Mouse (Mus musculus): ENCODE data around the gene Ube2e1. TPM values are rescaled to one million over a fixed set of nuclear protein-coding genes. Genes with fewer than 3 reads are reported as not detected.
"Not testable (repeated sequence)": the region's sequence is repeated elsewhere in the genome, so short reads cannot be mapped to it uniquely, and the experiment has no call there.

Ube2e1 gene
- polyA plus RNA-seq, 1 experiment from 2014 or later: 83.7 TPM

DNA sequence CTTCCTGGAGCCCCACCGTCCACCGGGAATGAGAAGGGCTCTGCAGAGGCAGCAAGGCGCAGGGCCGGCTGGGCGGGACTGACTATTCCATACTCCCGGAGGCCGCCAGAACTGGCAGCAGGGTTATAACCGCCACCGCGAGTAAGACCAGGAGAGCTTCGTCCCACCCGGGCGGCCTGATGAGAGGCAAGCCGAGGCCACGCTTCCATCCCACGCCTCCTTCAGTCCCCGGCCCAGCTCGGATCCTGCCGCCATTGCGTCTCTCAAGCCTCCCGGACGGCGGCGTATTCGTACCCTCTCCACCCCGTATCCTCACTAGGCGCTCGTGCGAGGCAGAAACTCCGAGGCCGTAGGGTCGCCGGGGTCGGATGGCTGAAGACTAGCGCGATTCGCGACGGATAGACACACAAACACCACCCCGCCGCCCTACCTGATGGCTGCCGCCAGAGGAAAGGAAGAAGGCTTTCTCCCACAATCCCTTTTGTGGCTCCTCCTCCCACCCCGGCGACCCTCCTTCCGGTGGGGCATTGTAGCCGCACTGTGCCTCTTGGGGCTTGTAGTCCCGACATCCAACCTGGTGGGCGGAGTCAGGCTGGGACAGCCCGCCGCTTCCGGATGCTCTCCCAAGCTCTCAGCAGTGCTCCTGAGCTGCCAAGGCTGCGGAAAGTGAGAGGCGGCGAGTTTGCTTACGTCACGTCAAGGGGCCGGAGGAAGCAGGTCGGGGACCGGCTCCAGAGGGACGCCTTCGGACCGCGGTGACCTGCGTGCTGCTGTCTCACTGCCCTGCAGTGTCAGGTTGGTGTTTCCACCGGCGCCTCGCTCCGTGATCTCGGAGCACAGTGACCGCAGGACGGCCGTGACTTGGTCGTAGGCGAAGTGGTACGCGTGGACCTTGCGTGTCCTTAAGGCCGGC is 60.9 kb downstream of the Ube2e1 start, which contains the start of the genes Nkiras1 and Rpl15:
TSS of gene Nkiras1 (plus strand) at position 608 of the 913 bp plus-strand sequence.
TSS of gene Rpl15 (minus strand) at position 863 of the 913 bp plus-strand sequence.
- H3K4me2 ChIP-seq (replicated peaks; ENCODE audit: low read depth, low read length): peak within 1 kb of the TSS; percentile 76
- peak; percentile 99 for DNase-seq (ENCODE audit: low spot score)
- TF ChIP-seq CTCF (IDR thresholded peaks at IDR 0.05) (peak; percentile 43), EP300 (IDR thresholded peaks at IDR 0.05) (peak; percentile 19; the same call in 1 of the 2 replicates)
- peak within 1 kb of the TSS; percentile 88 for H3K4me3 ChIP-seq (ENCODE audit: low read depth, low read length)
- peak; percentile 100 for ATAC-seq
- WGBS: under 1% methylated on average over 75 of the region's 78 CpGs
- no peaks in the 10 kb centered on the region for H3K9me3 ChIP-seq (ENCODE audit: low read length)
- peak within 1 kb of the TSS; percentile 95 for H3K9ac ChIP-seq (replicated peaks; ENCODE audit: low read depth)
- H3K36me3 ChIP-seq (ENCODE audit: insufficient read depth, low read length): no peaks in the 10 kb centered on the region
- peak within 1 kb of the TSS; percentile 88 for H3K27ac ChIP-seq (ENCODE audit: low read length)
- peaks cover 5% of the 10 kb centered on the region for H3K4me1 ChIP-seq (ENCODE audit: insufficient read depth, low read depth, low read length)
- no peaks in the 10 kb centered on the region for H3K27me3 ChIP-seq (replicated peaks; ENCODE audit: insufficient read depth, low read length)

DNA sequence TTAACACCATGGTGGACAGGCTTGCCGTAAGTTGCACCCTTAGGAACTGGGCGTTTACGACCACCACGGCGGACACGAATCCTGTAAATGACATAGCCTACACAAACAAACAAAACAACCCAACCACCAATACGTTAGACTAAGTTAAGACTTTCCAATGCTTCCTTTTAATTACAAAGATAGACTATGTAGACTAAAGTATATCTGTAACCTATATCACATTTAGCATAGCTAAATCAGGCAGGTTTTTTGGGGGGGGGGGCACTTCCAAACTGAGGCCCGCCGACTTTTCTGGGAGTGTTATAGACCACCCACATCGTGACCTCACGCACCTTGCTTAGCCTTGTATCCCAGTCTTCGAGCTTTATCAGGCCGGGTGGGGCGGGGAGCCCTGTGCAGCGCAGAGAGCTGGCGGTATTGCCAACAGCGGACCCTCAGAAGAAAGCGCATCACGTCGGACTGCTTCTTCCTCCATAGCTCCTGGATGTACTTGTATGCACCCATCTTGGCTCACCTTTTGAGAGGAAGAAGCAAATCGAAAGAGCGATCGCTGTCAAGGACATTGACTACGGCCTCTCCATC is 61.6 kb downstream of the Ube2e1 start:
- Histone ChIP-seq H3K9ac (replicated peaks; ENCODE audit: low read depth) (peak overlapping the region; percentile 95), H3K4me3 (ENCODE audit: low read depth, low read length) (peak overlapping the region; percentile 88), H3K4me2 (replicated peaks; ENCODE audit: low read depth, low read length) (peak overlapping the region; percentile 61), H3K27ac (ENCODE audit: low read length) (peak overlapping the region; percentile 77)
- H3K4me1 ChIP-seq (ENCODE audit: insufficient read depth, low read depth, low read length); H3K36me3 ChIP-seq (ENCODE audit: insufficient read depth, low read length); H3K9me3 ChIP-seq (ENCODE audit: low read length); ATAC-seq; H3K27me3 ChIP-seq (replicated peaks; ENCODE audit: insufficient read depth, low read length); DNase-seq (ENCODE audit: low spot score): not testable (repeated sequence)
- 1% methylated on average over 21 of the region's 24 CpGs for WGBS

DNA sequence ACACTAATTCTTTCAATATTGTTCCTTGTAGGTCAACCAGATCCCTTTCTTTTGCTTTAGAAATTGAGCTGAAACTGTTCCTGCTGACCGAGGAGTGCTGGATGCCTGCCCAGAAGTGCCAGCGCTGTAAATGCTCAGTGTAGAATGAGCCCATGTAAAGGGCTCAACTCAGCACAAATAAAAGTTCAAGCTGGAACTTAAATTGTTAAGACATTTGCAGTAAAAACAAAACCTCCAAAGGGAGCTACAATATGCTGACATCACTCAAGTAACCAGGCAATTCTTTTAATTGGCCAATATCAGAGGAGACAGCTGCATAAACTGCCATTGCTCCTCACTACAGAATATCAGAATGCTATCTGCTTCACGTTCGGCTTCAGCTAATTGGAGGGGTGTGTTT is 68.2 kb downstream of the Ube2e1 start:
- H3K27ac ChIP-seq (ENCODE audit: low read length): no peak overlapping the region
- 31% methylated on average over 4 of the region's 4 CpGs for WGBS
- no peaks in the 10 kb centered on the region for H3K9me3 ChIP-seq (ENCODE audit: low read length)
- peak; percentile 28 for DNase-seq (ENCODE audit: low spot score)
- no peak for TF ChIP-seq EP300 (IDR thresholded peaks at IDR 0.05)
- no peak for TF ChIP-seq CTCF (IDR thresholded peaks at IDR 0.05)
- H3K4me3 ChIP-seq (ENCODE audit: low read depth, low read length): no peak overlapping the region
- no peaks in the 10 kb centered on the region for H3K4me1 ChIP-seq (ENCODE audit: insufficient read depth, low read depth, low read length)
- no peak overlapping the region for H3K9ac ChIP-seq (replicated peaks; ENCODE audit: low read depth)
- H3K4me2 ChIP-seq (replicated peaks; ENCODE audit: low read depth, low read length): no peak overlapping the region
- 0 out of 2 replicates have a peak, but pooled peaks have one; percentile 28 for ATAC-seq
- H3K27me3 ChIP-seq (replicated peaks; ENCODE audit: insufficient read depth, low read length): no peaks in the 10 kb centered on the region
- no peaks in the 10 kb centered on the region for H3K36me3 ChIP-seq (ENCODE audit: insufficient read depth, low read length)

DNA sequence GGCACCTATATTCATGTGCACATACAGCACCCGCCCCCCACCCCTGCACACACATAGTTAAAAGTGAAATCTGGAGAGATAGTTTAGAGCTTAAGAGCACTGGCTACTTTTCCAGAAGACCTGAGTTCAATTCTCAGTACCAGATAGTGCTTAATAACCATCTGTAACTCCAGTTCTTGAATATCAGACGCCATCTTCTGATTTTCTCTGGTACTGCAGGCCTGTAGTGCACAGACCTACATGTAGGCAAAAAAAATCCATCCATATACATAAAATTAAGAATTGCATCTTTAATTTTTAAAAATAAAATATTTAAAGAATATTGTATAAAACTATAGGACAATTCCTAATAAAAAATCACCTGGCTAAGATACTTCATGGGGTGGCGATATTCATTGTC is 70.5 kb downstream of the Ube2e1 start:
- Histone ChIP-seq H3K4me2 (replicated peaks; ENCODE audit: low read depth, low read length) (no peak overlapping the region), H3K27me3 (replicated peaks; ENCODE audit: insufficient read depth, low read length) (no peaks in the 10 kb centered on the region), H3K4me3 (ENCODE audit: low read depth, low read length) (no peak overlapping the region), H3K4me1 (ENCODE audit: insufficient read depth, low read depth, low read length) (no peaks in the 10 kb centered on the region), H3K9ac (replicated peaks; ENCODE audit: low read depth) (no peak overlapping the region), H3K9me3 (ENCODE audit: low read length) (no peaks in the 10 kb centered on the region), H3K36me3 (ENCODE audit: insufficient read depth, low read length) (no peaks in the 10 kb centered on the region), H3K27ac (ENCODE audit: low read length) (no peak overlapping the region)
- TF ChIP-seq CTCF (IDR thresholded peaks at IDR 0.05): peak; percentile 14; the same call in 1 of the 2 replicates
- TF ChIP-seq EP300 (IDR thresholded peaks at IDR 0.05): no peak
- DNase-seq (ENCODE audit: low spot score) (no peak), ATAC-seq (no peak)
- WGBS: 83% methylated on average over 3 of the region's 3 CpGs

DNA sequence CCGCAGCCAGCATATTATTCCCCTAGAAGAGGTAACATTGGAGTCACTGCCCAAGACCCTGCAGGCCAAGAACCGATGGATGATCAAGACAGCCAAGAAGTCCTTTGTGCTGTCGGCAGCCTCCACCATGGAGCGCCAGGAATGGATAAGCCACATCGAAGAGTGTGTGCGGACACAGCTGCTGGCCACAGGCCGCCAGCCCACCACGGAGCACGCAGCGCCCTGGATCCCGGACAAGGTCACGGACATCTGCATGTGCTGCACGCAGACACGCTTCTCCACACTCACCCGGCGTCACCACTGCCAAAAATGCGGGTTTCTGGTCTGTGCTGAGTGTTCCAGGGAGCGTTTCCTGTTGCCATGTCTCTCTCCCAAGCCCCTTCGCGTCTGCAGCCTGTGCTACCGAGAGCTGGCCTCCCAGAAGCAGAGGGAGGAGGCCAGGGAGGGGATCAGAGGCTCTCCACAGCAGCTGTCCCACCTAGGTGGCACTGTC is 89.0 kb downstream of the Ube2e1 start:
- Histone ChIP-seq H3K36me3 (ENCODE audit: insufficient read depth, low read length) (no peaks in the 10 kb centered on the region), H3K9me3 (ENCODE audit: low read length) (no peaks in the 10 kb centered on the region), H3K27me3 (replicated peaks; ENCODE audit: insufficient read depth, low read length) (no peaks in the 10 kb centered on the region), H3K9ac (replicated peaks; ENCODE audit: low read depth) (no peak overlapping the region), H3K4me1 (ENCODE audit: insufficient read depth, low read depth, low read length) (no peaks in the 10 kb centered on the region), H3K4me3 (ENCODE audit: low read depth, low read length) (no peak overlapping the region), H3K4me2 (replicated peaks; ENCODE audit: low read depth, low read length) (no peak overlapping the region), H3K27ac (ENCODE audit: low read length) (no peak overlapping the region)
- DNase-seq (ENCODE audit: low spot score) (no peak), ATAC-seq (no peak)
- TF ChIP-seq CTCF (IDR thresholded peaks at IDR 0.05) (no peak), EP300 (IDR thresholded peaks at IDR 0.05) (no peak)
- WGBS: 81% methylated on average over 21 of the region's 21 CpGs

DNA sequence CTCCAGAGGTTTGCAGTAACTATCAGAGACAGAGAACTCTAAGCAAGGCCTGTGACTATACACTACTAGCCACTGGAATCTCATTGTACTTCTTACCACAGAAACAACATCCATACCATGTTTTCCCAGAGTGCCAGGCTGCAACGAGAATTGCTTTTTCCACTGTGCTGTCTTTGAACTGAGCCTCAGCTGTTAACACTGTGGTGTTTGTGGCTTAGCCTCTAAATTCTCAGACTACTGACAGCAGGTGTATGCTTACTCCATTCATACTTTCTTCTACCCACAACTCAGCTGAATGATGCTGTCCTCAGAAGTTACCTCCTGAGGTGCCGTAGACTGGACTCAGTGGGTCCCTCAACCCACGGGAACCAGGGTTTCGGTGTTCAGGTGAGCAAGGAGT is 89.9 kb downstream of the Ube2e1 start:
- no peak overlapping the region for H3K9ac ChIP-seq (replicated peaks; ENCODE audit: low read depth)
- ATAC-seq (no peak), DNase-seq (ENCODE audit: low spot score) (no peak)
- H3K36me3 ChIP-seq (ENCODE audit: insufficient read depth, low read length): no peaks in the 10 kb centered on the region
- no peaks in the 10 kb centered on the region for H3K27me3 ChIP-seq (replicated peaks; ENCODE audit: insufficient read depth, low read length)
- 84% methylated on average over 4 of the region's 4 CpGs for WGBS
- H3K4me2 ChIP-seq (replicated peaks; ENCODE audit: low read depth, low read length): no peak overlapping the region
- H3K9me3 ChIP-seq (ENCODE audit: low read length): no peaks in the 10 kb centered on the region
- no peaks in the 10 kb centered on the region for H3K4me1 ChIP-seq (ENCODE audit: insufficient read depth, low read depth, low read length)
- no peak for TF ChIP-seq EP300 (IDR thresholded peaks at IDR 0.05)
- no peak for TF ChIP-seq CTCF (IDR thresholded peaks at IDR 0.05)
- no peak overlapping the region for H3K4me3 ChIP-seq (ENCODE audit: low read depth, low read length)
- H3K27ac ChIP-seq (ENCODE audit: low read length): no peak overlapping the region
